ENCODE assay signal across 10 mouse cellular contexts in genomic region chr13:95667260-95667659, GRCm38 (mm10). TPM values are rescaled to one million over a fixed set of nuclear protein-coding genes. Genes with fewer than 3 reads are reported as not detected.
DNase-seq lines count a peak whose midpoint lies in the region; ATAC-seq and TF ChIP-seq lines count a peak whose summit lies in the region.
"Had no signal": no experiment of that assay in that cellular context is flagged by ENCODE, and none has a peak within 500 bp of the region (broad histone marks: within the 10 kb centered on the region; RNA-seq: fewer than 3 reads in every experiment).

No protein-coding gene starts in this region.

- no peaks in the 10 kb centered on the region for H3K4me1 ChIP-seq in limb, embryonic 14.5 days (ENCODE audit: control insufficient read depth, insufficient read depth, low read length)
- H3K4me1 ChIP-seq in limb, embryonic 10.5 days = peaks cover 3% of the 10 kb centered on the region; the same call in 1 of the 2 replicates
- H3K4me1 ChIP-seq: neural tube, embryonic 12.5 days had no signal

- H3K27me3 ChIP-seq in limb, embryonic 14.5 days (ENCODE audit: control insufficient read depth, insufficient read depth, low read length) = no peaks in the 10 kb centered on the region
- H3K27me3 ChIP-seq in limb, embryonic 10.5 days (ENCODE audit: low read depth, poor library complexity, severe bottlenecking) = no peaks in the 10 kb centered on the region
- H3K27me3 ChIP-seq: neural tube, embryonic 12.5 days had no signal

- intact Hi-C loops in heart, postnatal 36 days (cut with DNase I) = loop anchor here (1.0 to 5.0 kb wide), 4 partner anchors 48 to 275 kb away; partner anchors contain the start of gene F2r

- H3K27ac ChIP-seq in limb, embryonic 14.5 days (replicated peaks; ENCODE audit: low read depth, low read length) = no peak overlapping the region
- H3K27ac ChIP-seq in limb, embryonic 10.5 days = no peak overlapping the region
- H3K27ac ChIP-seq: neural tube, embryonic 12.5 days had no signal

- 23% methylated on average over 7 of the region's 7 CpGs for WGBS in limb, embryonic 14.5 days
- WGBS in limb, embryonic 10.5 days = 21% methylated on average over 7 of the region's 7 CpGs

- H3K4me2 ChIP-seq in limb, embryonic 14.5 days (replicated peaks; ENCODE audit: low read depth, low read length, severe bottlenecking) = no peak overlapping the region
- H3K4me2 ChIP-seq: neural tube, embryonic 12.5 days had no signal

- H3K9ac ChIP-seq in limb, embryonic 14.5 days (ENCODE audit: low read depth, low read length, severe bottlenecking) = no peak overlapping the region
- H3K9ac ChIP-seq: neural tube, embryonic 12.5 days had no signal

- peaks cover 27% of the 10 kb centered on the region for H3K36me3 ChIP-seq in limb, embryonic 14.5 days (ENCODE audit: control insufficient read depth, insufficient read depth, low read length)
- H3K36me3 ChIP-seq in limb, embryonic 10.5 days = peaks cover 56% of the 10 kb centered on the region

- no peak overlapping the region for H3K4me3 ChIP-seq in limb, embryonic 14.5 days (replicated peaks; ENCODE audit: low read length)
- no peak overlapping the region for H3K4me3 ChIP-seq in limb, embryonic 10.5 days
- H3K4me3 ChIP-seq: neural tube, embryonic 12.5 days had no signal

- peak; percentile 47 for DNase-seq in limb, embryonic 14.5 days (ENCODE audit: low spot score)
- no peak for DNase-seq in limb, embryonic 10.5 days (ENCODE audit: low spot score)
- peak; percentile 37 for DNase-seq in embryo, embryonic 10 days (ENCODE audit: low spot score)
- peak; percentile 26 to 27 for DNase-seq in heart, postnatal 36 days
- DNase-seq in retina, embryonic 14.5 days (ENCODE audit: low spot score) = peak; percentile 63
- DNase-seq in spleen, postnatal 36 days (ENCODE audit: low spot score in 2 of 2) = no peak
- DNase-seq in cerebellum, adult 8-10 months = no peak
- DNase-seq: thymus, postnatal 25 days had no signal

- ATAC-seq in limb, embryonic 14.5 days (ENCODE audit: low FRiP score, low read depth) = peak; percentile 23; the same call in 1 of the 2 replicates
- ATAC-seq in activated CD4-positive, CD25-positive, alpha-beta regulatory T cell, adult 4 months = no peak

- H3K9me3 ChIP-seq in limb, embryonic 14.5 days (ENCODE audit: control insufficient read depth, low read length) = no peaks in the 10 kb centered on the region
- H3K9me3 ChIP-seq in limb, embryonic 10.5 days (replicated peaks) = no peaks in the 10 kb centered on the region
- H3K9me3 ChIP-seq: neural tube, embryonic 12.5 days had no signal

- TF ChIP-seq POLR2A in limb, embryonic 14.5 days (IDR thresholded peaks at IDR 0.05; ENCODE audit: borderline replicate concordance, extremely low read depth, insufficient read depth, insufficient read length) = no peak

RNA-seq across cellular contexts. Expression of gene F2rl2, which starts 29.4 kb away (rescaled TPM):
- polyA plus RNA-seq in limb, embryonic 14.5 days (2012; rRNA removed) = 0.16 and 0.46 TPM in 2 replicates
- polyA plus RNA-seq in limb, embryonic 14.5 days (2014; fragmentation: Nextera tagmentation; extraction: Ambion mirVana) = 0.21 and 0.33 TPM in 2 replicates
- 1.1 and 1.4 TPM in 2 replicates for polyA plus RNA-seq in limb, embryonic 10.5 days (2016; fragmentation: Nextera tagmentation; extraction: Ambion mirVana)
- under 1 TPM in 1 of 2 experiments, not detected in 1; 0.11 TPM for total RNA-seq in heart, postnatal 36 days (2021)
- 1 to 10 TPM; 8.3 to 9.3 TPM for polyA plus RNA-seq in activated CD4-positive, CD25-positive, alpha-beta regulatory T cell, adult 4 months (2017; shearing (Covaris generic))

RNA-seq across cellular contexts. Expression of gene F2r, which starts 49.0 kb away (rescaled TPM):
- 38.5 and 48.0 TPM in 2 replicates for polyA plus RNA-seq in limb, embryonic 14.5 days (2012; rRNA removed)
- 77.2 and 84.0 TPM in 2 replicates for polyA plus RNA-seq in limb, embryonic 14.5 days (2014; fragmentation: Nextera tagmentation; extraction: Ambion mirVana)
- polyA plus RNA-seq in limb, embryonic 10.5 days (2016; fragmentation: Nextera tagmentation; extraction: Ambion mirVana) = 141 and 143 TPM in 2 replicates
- total RNA-seq in heart, postnatal 36 days (2021) = 10 to 100 TPM; 20.0 to 25.3 TPM
- 10 to 100 TPM; 32.9 to 37.3 TPM for polyA plus RNA-seq in activated CD4-positive, CD25-positive, alpha-beta regulatory T cell, adult 4 months (2017; shearing (Covaris generic))

Comparison
In these comparisons a context has a peak if more than half of its experiments do, and no peak if none do; other contexts are left out.
1. DNase-seq: peak in limb, embryonic 14.5 days (single experiment), embryo, embryonic 10 days (single experiment), heart, postnatal 36 days (2 of 2) and retina, embryonic 14.5 days (single experiment); none in limb, embryonic 10.5 days (single experiment), spleen, postnatal 36 days (0 of 2) and cerebellum, adult 8-10 months (single experiment).